8 mouse cellular contexts compared by ENCODE assay signal in genomic region chr3:69125461-69125860, GRCm38 (mm10). TPM values are rescaled to one million over a fixed set of nuclear protein-coding genes. Genes with fewer than 3 reads are reported as not detected.
DNase-seq lines count a peak whose midpoint lies in the region; ATAC-seq and TF ChIP-seq lines count a peak whose summit lies in the region.

No protein-coding gene starts in this region.

- peak overlapping the region; percentile 87 for H3K4me3 ChIP-seq in heart, postnatal 0 days (ENCODE audit: low read depth, low read length)
- H3K4me3 ChIP-seq in brown adipose tissue, adult 24 weeks (ENCODE audit: insufficient read depth, low read depth, low read length): peak overlapping the region; percentile 91
- peak overlapping the region; percentile 98 for H3K4me3 ChIP-seq in hindbrain, embryonic 15.5 days
- H3K4me3 ChIP-seq in midbrain, embryonic 14.5 days (replicated peaks; ENCODE audit: low read depth, low read length): peak overlapping the region; percentile 90

- peak overlapping the region; percentile 67 for H3K4me2 ChIP-seq in heart, postnatal 0 days (ENCODE audit: low read depth, low read length)
- peak overlapping the region; percentile 92 for H3K4me2 ChIP-seq in hindbrain, embryonic 15.5 days
- peak overlapping the region; percentile 84 for H3K4me2 ChIP-seq in midbrain, embryonic 14.5 days (ENCODE audit: low read length)

- no peak for ATAC-seq in heart, postnatal 0 days (ENCODE audit: insufficient read depth, low read depth)
- no peak for ATAC-seq in hindbrain, embryonic 15.5 days (ENCODE audit: low FRiP score, low read depth)
- no peak for ATAC-seq in midbrain, embryonic 14.5 days (ENCODE audit: low FRiP score, low TSS enrichment)

- 14% methylated on average over 4 of the region's 4 CpGs for WGBS in heart, postnatal 0 days
- 20% methylated on average over 4 of the region's 4 CpGs for WGBS in hindbrain, embryonic 15.5 days
- 14% methylated on average over 4 of the region's 4 CpGs for WGBS in midbrain, embryonic 14.5 days

- no peaks in the 10 kb centered on the region for H3K36me3 ChIP-seq in heart, postnatal 0 days (replicated peaks; ENCODE audit: control insufficient read depth, insufficient read depth, low read length)
- no peaks in the 10 kb centered on the region for H3K36me3 ChIP-seq in hindbrain, embryonic 15.5 days
- no peaks in the 10 kb centered on the region for H3K36me3 ChIP-seq in midbrain, embryonic 14.5 days (ENCODE audit: control insufficient read depth, insufficient read depth, low read length)

- DNase-seq in heart, postnatal 0 days (ENCODE audit: low spot score): no peak
- no peak for DNase-seq in heart, adult 11 months
- DNase-seq in midbrain, embryonic 14.5 days: peak; percentile 3
- DNase-seq in left cerebral cortex, postnatal 10 days (ENCODE audit: extremely low spot score in 1 of 2, low spot score in 2 of 2): no peak
- no peak for DNase-seq in kidney, adult 11 months
- no peak for DNase-seq in natural killer cell, adult 2 months (ENCODE audit: low spot score in 2 of 2)

- no peak for TF ChIP-seq CTCF in heart, postnatal 0 days (IDR thresholded peaks at IDR 0.05; ENCODE audit: low read depth)

- no peaks in the 10 kb centered on the region for H3K9me3 ChIP-seq in heart, postnatal 0 days (replicated peaks; ENCODE audit: control insufficient read depth, low read length)
- H3K9me3 ChIP-seq in hindbrain, embryonic 15.5 days: no peaks in the 10 kb centered on the region
- H3K9me3 ChIP-seq in midbrain, embryonic 14.5 days (ENCODE audit: control insufficient read depth, low read length): no peaks in the 10 kb centered on the region

- H3K9ac ChIP-seq in heart, postnatal 0 days (replicated peaks; ENCODE audit: low read depth, low read length): peak overlapping the region; percentile 90
- peak overlapping the region; percentile 98 for H3K9ac ChIP-seq in hindbrain, embryonic 15.5 days
- peak overlapping the region; percentile 92 for H3K9ac ChIP-seq in midbrain, embryonic 14.5 days (replicated peaks; ENCODE audit: low read length)

- no peak for TF ChIP-seq EP300 in heart, postnatal 0 days (IDR thresholded peaks at IDR 0.05; ENCODE audit: low read depth)

- H3K27me3 ChIP-seq in heart, postnatal 0 days (ENCODE audit: control insufficient read depth, insufficient read depth, low read length): no peaks in the 10 kb centered on the region
- H3K27me3 ChIP-seq in hindbrain, embryonic 15.5 days: no peaks in the 10 kb centered on the region
- H3K27me3 ChIP-seq in midbrain, embryonic 14.5 days (ENCODE audit: control insufficient read depth, insufficient read depth, low read length): no peaks in the 10 kb centered on the region

- H3K4me1 ChIP-seq in heart, postnatal 0 days (ENCODE audit: control insufficient read depth, insufficient read depth): peaks cover 20% of the 10 kb centered on the region; the same call in 1 of the 2 replicates
- peaks cover 6% of the 10 kb centered on the region; the same call in 1 of the 2 replicates for H3K4me1 ChIP-seq in brown adipose tissue, adult 24 weeks (ENCODE audit: control insufficient read depth, insufficient read depth, insufficient read length, low read length)
- peaks cover 28% of the 10 kb centered on the region for H3K4me1 ChIP-seq in hindbrain, embryonic 15.5 days (replicated peaks)
- H3K4me1 ChIP-seq in midbrain, embryonic 14.5 days (ENCODE audit: control insufficient read depth, insufficient read depth, low read length): peaks cover 19% of the 10 kb centered on the region

- intact Hi-C loops in left cerebral cortex, postnatal 10 days (cut with DNase I): no loop called here

- H3K27ac ChIP-seq in heart, postnatal 0 days (ENCODE audit: low read depth): peak overlapping the region; percentile 94
- H3K27ac ChIP-seq in brown adipose tissue, adult 24 weeks (replicated peaks; ENCODE audit: low read depth, low read length): no peak overlapping the region
- peak overlapping the region; percentile 98 for H3K27ac ChIP-seq in hindbrain, embryonic 15.5 days (replicated peaks)
- H3K27ac ChIP-seq in midbrain, embryonic 14.5 days (replicated peaks; ENCODE audit: low read depth, low read length): peak overlapping the region; percentile 95

RNA-seq across cellular contexts. Expression of gene Kpna4, which starts 1.5 kb away (rescaled TPM):
- total RNA-seq in heart, postnatal 0 days (2014; rRNA removed; ENCODE audit: low replicate concordance): 31.3 and 33.5 TPM in 2 replicates
- 18.6 and 20.7 TPM in 2 replicates for polyA plus RNA-seq in heart, postnatal 0 days (2015; fragmentation: Nextera tagmentation; extraction: Ambion mirVana)
- polyA plus RNA-seq in brown adipose tissue, adult 24 weeks (2012; ENCODE audit: insufficient read depth, insufficient read length, missing spikeins): 47.1 and 57.8 TPM in 2 replicates
- polyA plus RNA-seq in hindbrain, embryonic 15.5 days (2015; fragmentation: Nextera tagmentation; extraction: Ambion mirVana): 32.1 and 33.5 TPM in 2 replicates
- 33.2 and 45.5 TPM in 2 replicates for polyA plus RNA-seq in midbrain, embryonic 14.5 days (2014; fragmentation: Nextera tagmentation; extraction: Ambion mirVana)
- total RNA-seq in left cerebral cortex, postnatal 10 days (2021): 10 to 100 TPM; 62.2 to 69.6 TPM
